Mouse (Mus musculus) myocyte (in vitro differentiated cells): Measurements from ENCODE around the gene Islr.

ENCODE experiments used
- MAX ChIP-seq: IDR thresholded peaks from one replicate; pipeline ENCODE4 v1.6.1; 2011; ENCODE audit warnings: low read depth, mild to moderate bottlenecking, control low read depth
- MYOD1 ChIP-seq, 3 experiments: IDR thresholded peaks; one replicate each; pipeline ENCODE4 v1.6.1; 2011; ENCODE audit warnings: control low read depth in 2 of 3, low read depth in 2 of 3, mild to moderate bottlenecking in 2 of 3, moderate library complexity in 1 of 3; ENCODE audit not compliant: insufficient read length in 2 of 3, control insufficient read depth in 1 of 3
- REST ChIP-seq: IDR thresholded peaks from one replicate; pipeline ENCODE4 v1.6.1; 2011; ENCODE audit warnings: mild to moderate bottlenecking, control low read depth, moderate library complexity; ENCODE audit not compliant: insufficient read depth, insufficient read length

- TF ChIP-seq MYOD1 (IDR thresholded peaks at IDR 0.05; ENCODE audit: control insufficient read depth in 1 of 3, insufficient read length in 2 of 3, low read depth in 2 of 3) (no peak), MAX (no peak), REST (no peak)
Observed at GRCm38 (mm10) chr9:58184456-58184855, 19.6 kb downstream of the Islr start.
